Mouse (Mus musculus) gastrocnemius, adult 8-10 months (tissue): Measurements from ENCODE around the gene Pick1. TPM values are rescaled to one million over a fixed set of nuclear protein-coding genes. Genes with fewer than 3 reads are reported as not detected.

Experiments used
- DNase-seq, 2 experiments: peaks; one replicate each; pipeline ENCODE4 v3.0.0; 2022; ENCODE audit warnings: low spot score in 2 of 2
- total RNA-seq, 4 experiments: library from RNA; stranded (reverse); gene quantifications; 2 replicates each; pipeline ENCODE4 v1.2.4; 2022

The Pick1 gene
- total RNA-seq, 4 experiments from 2014 or later, result 30.0 to 34.8 (median 32.4) TPM

- peak; percentile 73 to 79 for DNase-seq
Observed at GRCm38 (mm10) chr15:79270317-79271123, 41.5 kb downstream of the Pick1 start.

DNA sequence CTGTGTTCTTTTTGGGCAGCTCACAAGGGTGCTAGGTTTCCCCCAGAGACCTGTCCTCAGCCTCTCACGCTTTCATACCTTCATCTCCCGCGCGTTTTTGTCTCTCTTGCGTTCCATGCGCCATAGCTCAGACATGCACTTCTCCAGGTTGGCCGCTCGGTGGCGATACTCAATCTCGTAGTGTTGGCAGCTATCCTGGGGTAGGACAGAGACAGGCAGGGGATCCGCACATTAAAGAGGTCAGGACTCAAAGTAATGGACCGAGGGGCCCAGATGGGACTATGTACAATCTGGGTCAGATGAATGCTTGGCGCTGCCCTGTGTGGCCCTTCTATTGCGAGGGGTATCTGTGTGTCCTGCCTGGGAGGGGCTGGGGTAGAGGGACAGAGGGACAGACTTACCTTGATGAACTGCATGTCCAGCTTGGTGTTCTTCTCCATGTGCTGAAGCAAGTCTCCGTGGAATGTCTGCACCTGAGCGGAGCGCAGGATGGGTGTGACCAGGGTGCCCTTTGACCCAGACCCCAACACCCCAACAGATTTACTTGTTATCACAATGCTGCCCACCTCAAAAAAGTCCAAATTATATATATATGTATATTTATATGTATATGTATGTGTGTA, 42.3 kb downstream of the Pick1 start:
- DNase-seq, result no peak

DNA sequence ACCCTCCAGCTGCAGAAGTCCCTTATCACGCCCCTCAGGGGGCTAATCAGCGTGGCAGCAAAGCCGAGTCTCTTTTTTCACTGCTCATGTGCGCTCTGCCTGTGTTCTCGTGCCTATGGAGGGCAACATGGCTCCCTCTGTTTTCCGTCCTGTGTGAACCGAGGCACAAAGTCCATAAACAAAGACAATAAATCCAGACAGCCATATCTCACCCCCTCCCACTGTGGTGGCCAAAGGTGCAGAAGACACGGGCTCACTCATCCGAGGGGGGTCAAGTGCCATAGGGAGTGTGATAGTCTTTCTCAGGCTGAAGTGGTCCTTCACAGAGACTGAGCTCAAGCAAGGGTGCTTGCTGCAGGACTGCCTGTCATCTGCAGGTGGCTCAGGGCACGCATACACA, 44.0 kb downstream of the Pick1 start:
- DNase-seq, result no peak

DNA sequence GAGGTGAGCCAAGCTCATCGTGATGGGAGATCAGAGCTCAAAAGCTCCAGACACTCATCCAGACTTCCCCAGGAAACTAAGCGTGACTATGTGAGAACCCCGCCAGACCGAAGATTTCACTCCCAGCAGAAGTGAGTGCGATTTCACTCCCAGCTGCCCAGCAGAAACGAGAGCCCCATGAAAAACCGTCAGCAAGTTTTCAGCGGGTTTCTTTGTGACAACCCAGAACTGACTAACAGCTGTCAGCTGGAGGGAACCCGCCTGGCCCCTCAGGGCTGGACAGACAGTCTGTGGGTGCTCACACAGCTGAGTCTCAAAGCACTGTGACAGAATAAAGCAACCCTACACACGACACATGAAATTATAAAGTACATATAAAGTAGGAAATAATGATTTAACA, 48.8 kb downstream of the Pick1 start:
- DNase-seq, result no peak

DNA sequence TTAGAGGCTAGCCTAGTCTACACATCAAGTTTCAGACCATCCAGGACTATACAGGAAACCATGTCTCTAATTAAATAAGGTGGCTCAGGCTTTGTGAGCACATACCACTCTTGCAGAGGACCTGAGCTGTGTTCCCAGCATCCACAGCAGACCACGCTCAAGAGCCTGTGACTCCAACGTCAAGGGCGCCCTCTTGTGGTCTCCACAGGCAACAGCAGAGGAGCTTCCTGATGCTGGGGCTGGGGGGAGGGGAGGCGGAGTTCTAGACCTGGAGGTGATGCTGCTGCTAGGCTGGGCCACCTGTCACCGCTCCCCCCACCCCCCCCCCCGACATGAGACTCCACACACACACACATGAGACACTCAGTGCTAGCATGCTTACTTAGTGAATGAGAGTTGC, 51.2 kb downstream of the Pick1 start:
- no peak for DNase-seq

DNA sequence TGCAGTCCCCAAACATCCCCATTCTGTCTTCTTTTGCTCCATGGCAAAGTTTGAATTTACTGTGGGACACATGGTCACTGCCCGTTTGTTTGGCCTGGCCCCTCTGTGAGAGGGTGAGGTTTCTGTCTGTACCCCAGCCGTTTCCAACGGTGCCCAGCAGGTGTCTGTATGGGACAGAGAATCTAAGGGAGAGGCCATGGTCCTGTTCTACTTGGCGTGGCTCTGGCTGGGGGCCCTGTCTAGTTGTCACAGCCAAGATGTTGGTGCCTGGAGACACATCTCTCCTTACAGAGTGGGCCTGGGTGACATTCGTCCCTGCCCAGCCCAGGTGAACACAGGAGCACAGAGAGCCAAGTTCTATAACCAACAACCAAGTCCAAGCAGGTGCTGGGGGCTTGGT, 51.9 kb downstream of the Pick1 start:
- peak; percentile 29 to 45 for DNase-seq

GRCm38 (mm10) chr15:79281389-79281788, 52.4 kb downstream of the Pick1 start:
- DNase-seq, result no peak

DNA sequence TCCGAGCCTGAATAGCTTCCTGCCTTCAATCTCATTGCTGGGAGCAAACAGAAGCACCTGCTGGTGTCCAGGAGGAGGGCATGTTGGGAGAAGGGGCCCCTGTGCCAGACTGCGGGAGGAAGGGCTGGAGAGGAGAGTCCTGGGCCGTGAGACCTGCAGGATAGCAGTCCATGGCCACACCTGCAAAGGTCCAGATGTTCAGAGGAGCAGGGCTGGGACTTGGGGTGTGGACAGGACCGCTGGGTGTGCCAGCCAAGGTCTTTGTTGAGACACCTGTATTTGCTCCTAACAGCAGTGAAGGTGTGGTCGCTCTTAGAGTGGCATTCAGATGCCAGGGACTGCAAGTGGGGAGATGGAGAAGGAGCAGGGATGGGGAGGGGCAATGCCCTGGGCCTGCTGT, 53.5 kb downstream of the Pick1 start:
- DNase-seq, result no peak

- DNase-seq, result no peak
Observed at GRCm38 (mm10) chr15:79283371-79283770, 54.4 kb downstream of the Pick1 start.

DNA sequence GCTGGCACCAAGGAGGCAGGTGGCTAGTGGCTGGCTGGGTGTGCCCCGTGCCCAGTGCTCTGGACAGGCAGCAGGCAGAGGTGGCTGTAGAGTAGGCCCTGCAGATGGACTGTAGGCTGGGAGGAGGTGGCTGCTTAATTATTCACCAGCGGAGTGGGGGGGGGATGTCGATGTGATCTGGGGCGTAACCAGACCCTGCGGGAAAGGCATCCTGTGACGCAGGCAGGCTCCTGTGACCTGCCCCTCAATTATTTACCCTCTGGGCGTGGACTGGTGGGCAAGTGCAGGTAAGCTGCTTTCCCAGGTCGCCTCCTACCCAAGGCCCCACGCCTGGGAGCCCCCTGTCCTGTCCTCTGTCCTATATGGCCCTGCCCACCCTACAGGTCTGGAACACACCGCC, 56.4 kb downstream of the Pick1 start, which contains the start of gene Baiap2l2:
TSS of gene Baiap2l2 (minus strand) at position 139 of the 400 bp plus-strand sequence.
- no peak for DNase-seq

- no peak for DNase-seq
Observed at GRCm38 (mm10) chr15:79286141-79286540, 57.2 kb downstream of the Pick1 start.

DNA sequence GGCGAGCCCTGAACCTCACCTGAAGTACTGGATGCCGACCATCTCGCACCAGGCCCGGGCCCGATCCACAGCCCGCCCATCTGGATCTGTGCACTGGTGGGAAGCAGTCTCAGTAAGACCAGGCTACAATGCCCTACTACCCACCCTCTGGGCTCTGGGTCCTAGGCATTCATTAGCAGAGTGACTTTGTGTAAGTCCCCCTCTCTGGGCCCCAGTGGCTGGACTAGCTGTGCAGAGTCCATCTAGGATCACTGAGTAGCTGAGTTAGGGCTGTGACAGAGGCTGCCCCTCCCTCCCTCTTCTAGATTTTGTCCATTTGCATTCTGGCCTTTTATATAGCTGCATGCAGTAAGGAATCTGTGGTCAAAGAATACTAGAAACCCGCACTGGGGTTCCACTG, 58.1 kb downstream of the Pick1 start:
- no peak for DNase-seq

DNA sequence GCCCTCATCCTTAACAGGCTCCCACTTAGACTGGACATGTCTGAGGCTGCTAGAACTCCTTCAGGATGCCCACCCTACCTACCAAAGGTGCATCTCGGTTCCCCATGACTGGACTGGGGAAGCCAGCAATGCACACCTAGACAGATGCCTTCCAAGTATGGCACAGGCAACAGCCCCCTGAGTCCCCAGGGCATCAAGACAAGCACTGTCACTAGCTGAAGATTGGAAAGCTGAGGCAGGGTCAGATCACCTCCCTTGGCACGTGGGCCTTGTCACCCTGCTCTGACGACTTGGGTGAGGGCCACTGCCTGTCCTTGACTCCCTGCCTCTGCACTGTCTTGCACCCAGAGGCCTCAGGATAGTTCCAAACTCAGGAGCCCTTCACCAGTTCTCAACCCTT, 59.4 kb downstream of the Pick1 start:
- no peak for DNase-seq

DNA sequence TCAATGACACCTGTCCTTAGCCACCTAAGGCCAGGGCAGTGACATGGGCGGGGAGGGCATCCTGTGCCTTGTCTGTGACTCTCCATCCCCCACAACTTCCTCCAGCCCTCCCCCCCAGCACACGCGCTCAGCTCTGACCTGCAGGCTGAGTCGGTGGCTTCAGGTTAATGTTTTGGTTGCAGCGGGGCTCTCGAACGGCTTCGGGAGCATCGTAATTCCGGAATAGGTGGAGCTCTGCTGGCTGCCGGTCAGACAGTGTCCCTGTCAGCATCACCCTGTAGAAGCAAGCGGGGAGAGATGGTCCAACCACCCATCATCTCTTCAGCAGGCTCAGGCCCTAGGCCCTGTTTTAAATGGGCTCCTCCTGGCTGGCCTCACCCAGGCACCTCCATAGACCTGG, 60.5 kb downstream of the Pick1 start:
- no peak for DNase-seq

DNA sequence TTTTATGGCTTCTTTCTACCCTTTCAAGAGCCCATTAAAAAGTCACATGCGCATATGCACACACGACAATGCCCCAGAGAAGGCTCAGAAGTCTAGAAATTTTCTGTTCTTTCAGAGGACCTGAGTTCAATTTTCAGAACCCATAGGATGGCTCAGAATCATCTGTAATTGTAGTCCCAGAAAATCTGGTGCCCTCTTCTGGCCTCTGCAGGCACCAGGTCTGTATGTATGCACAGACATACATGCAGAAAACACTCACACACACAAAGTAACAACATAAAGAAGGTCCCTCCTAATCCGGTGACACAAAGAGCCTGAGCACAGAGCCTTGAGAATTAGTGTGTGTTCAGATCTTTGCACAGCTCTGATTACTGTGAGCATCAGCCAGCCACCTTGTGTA, 61.4 kb downstream of the Pick1 start:
- DNase-seq, result no peak

- no peak for DNase-seq
Observed at GRCm38 (mm10) chr15:79292779-79293178, 63.8 kb downstream of the Pick1 start.

GRCm38 (mm10) chr15:79298553-79298952, 69.6 kb downstream of the Pick1 start:
- no peak for DNase-seq

Other genes starting within 250 kb of the Pick1 start
- gene H1f0, start 200.7 kb upstream of the Pick1 start, total RNA-seq, result 100 to 1,000 TPM in 1 of 4 experiments, 10 to 100 TPM in 3; 84.7 to 103 (median 92.1) TPM
- gene Galr3, start 187.3 kb upstream of the Pick1 start, total RNA-seq, result not detected
- gene Ankrd54, start 166.3 kb upstream of the Pick1 start, total RNA-seq, result 1 to 10 TPM; 3.1 to 5.8 (median 3.5) TPM
- 10 to 100 TPM; 57.8 to 60.8 (median 60.6) TPM for gene Eif3l, start 154.0 kb upstream of the Pick1 start, total RNA-seq
- 10 to 100 TPM in 3 of 4 experiments, 1 to 10 TPM in 1; 9.8 to 12.6 (median 11.2) TPM for gene Micall1, start 120.3 kb upstream of the Pick1 start, total RNA-seq
- gene Polr2f, start 88.2 kb upstream of the Pick1 start, total RNA-seq, result 10 to 100 TPM; 57.8 to 75.3 (median 70.3) TPM
- gene 1700088E04Rik, start 87.9 kb upstream of the Pick1 start, total RNA-seq, result 1 to 10 TPM in 1 of 4 experiments, under 1 TPM in 3; 0.36 to 1.5 (median 0.80) TPM
- under 1 TPM; 0.19 to 0.72 (median 0.64) TPM for gene Sox10, start 63.9 kb upstream of the Pick1 start, total RNA-seq
- gene Gm49486, start 218 bp downstream of the Pick1 start, total RNA-seq, result under 1 TPM; 0.24 to 0.72 (median 0.36) TPM
- under 1 TPM; 0.15 to 0.85 (median 0.16) TPM for gene Slc16a8, start 25.6 kb downstream of the Pick1 start, total RNA-seq
- gene Baiap2l2, start 56.4 kb downstream of the Pick1 start, total RNA-seq, result 1 to 10 TPM; 2.6 to 6.1 (median 3.5) TPM
- gene Pla2g6, start 99.2 kb downstream of the Pick1 start, total RNA-seq, result 10 to 100 TPM; 17.3 to 22.2 (median 18.0) TPM
- 1 to 10 TPM; 2.4 to 6.3 (median 4.3) TPM for gene Maff, start 117.4 kb downstream of the Pick1 start, total RNA-seq
- 10 to 100 TPM; 18.6 to 28.1 (median 21.8) TPM for gene Tmem184b, start 174.4 kb downstream of the Pick1 start, total RNA-seq
- gene Csnk1e, start 226.4 kb downstream of the Pick1 start, total RNA-seq, result 10 to 100 TPM; 54.1 to 61.3 (median 59.2) TPM